Mouse (Mus musculus) WW6 (cell line): ENCODE measurements at regions not wholly inside any gene's neighbourhood (a gene's known extent, or its start where the extent isn't known, plus 50 kb on each side); places are given as distances from the start of the nearest gene placed in this dataset.

ENCODE experiments used
- DNase-seq: peaks from one replicate; pipeline ENCODE4 v3.0.0-alpha.2; 2013; ENCODE audit warnings: low read depth, low spot score

DNA sequence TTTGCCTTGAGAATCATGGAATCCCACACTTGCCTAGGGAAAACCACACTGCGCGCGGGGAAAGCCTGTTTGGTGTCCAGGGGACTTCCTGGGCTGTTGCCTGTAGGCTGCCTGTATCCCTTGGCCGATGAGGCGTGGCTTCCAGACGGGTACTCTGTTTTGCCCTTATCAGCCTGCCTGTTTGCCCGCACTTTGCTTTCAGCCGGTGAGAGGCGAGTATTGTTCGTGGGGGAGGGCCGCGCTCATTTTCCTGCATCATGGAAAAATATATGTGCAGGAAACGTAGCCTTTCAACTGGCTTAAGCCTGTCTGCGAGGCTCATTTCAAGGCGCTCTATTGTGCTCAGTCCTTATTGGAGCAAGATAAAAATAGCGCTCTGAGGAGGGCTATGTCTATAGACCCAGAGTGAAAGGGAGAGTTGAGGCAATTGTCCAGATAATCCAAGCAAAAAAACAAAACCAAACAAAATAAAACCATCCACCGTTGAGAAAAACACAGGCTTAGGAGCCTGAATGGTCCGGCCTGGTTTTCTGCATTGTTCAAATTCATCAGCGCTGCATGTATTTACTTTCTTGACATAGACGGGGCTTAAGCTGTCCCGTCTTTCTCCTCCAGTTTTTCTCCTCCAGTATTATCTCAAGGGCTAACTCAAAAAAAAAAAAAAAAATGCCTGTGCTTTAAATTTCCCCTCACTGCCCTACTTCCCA lies 67.9 kb downstream of the Klf5 start:
- DNase-seq = no peak

DNA sequence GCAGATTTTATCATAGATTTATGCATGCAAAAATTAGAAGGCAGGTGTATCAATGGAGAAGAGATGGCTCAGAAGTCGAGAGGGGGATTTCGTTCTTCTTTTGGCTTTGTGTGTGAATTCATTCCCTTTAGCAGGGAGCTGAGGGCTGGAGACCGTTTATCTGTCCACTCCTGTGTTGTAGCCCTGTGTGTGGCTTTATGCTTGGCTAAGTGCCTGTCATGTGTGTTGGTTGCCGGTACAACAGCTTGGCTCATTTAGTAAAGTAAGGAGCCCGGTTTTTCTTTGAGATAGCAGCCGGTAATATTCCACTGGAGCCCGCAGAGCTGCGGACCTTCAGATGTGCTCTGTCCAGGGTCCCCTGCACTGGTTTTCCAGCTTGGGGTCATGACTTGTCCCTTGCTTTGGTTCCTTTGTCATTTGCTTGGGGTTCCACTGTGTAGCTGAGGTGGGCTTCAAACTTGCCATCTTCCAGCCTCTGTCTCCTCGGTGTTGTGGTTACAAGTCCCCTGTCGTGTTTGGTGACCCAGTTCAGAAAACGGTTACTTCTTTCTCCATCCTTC lies 68.6 kb downstream of the Klf5 start:
- DNase-seq = no peak

DNA sequence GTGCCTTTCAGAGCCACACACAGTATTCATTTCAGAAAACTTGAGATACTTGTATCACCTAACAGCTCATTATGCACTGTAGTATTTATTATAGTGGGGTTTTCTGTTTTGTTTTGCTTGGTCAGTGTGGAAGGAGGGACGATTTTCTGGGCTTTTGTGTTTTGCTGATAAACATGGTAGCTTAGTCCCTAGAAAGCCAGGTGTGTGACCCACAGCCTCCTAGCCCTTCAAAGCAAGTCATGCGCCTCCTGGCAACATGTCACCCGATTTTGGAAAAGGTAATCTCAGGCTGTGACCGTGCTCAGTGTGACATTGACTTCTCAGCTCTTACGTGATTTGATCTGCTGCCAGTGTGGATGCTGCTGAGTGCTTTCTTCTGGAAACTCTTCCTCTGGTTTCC lies 70.9 kb downstream of the Klf5 start:
- DNase-seq = no peak

DNA sequence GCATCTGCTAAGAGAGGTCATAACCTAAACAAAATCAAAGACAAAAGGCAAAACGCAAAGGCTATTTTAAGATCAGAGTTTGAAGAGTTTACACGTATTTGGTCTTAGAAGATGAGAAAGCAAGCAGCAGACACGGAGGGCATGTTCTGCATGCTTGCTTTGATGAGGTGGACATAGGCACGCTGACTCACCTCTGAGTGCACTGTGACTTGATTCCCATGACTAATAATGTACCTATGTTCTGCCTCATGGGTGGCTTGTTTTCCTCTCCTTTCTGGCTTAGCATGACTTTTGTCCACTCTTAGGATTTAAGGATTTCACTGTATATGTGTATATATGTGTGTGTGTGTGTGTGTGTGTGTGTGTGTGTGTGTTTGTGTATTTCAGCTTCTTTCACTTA lies 75.2 kb downstream of the Klf5 start:
- no peak for DNase-seq

DNA sequence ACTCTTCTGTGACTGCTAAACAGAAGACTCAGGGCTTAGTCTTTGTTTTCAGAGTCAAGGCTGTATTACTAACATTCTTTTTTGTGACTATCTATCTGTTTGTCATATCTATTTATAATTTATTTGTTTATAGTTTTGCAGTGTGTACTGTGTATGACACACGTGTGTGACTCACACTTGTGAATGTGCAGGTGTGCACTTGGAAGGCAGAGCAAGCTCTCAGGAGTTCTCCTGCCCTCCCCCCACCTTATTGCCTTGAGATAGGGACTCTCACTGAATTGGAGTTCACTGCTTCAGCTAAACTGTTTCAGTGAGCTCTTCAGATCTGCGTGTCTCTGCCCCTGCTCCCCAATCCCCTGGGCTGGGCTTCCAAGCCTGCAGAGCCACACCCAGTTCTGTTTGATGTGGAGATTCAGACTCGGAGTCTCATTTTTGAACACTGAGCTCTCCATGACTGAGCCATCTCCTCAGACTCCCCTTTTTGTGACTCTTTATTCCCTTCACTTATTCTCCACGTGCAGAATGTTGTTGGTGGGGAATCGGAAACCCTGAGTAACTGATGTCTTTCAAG lies 76.6 kb downstream of the Klf5 start:
- DNase-seq = no peak

DNA sequence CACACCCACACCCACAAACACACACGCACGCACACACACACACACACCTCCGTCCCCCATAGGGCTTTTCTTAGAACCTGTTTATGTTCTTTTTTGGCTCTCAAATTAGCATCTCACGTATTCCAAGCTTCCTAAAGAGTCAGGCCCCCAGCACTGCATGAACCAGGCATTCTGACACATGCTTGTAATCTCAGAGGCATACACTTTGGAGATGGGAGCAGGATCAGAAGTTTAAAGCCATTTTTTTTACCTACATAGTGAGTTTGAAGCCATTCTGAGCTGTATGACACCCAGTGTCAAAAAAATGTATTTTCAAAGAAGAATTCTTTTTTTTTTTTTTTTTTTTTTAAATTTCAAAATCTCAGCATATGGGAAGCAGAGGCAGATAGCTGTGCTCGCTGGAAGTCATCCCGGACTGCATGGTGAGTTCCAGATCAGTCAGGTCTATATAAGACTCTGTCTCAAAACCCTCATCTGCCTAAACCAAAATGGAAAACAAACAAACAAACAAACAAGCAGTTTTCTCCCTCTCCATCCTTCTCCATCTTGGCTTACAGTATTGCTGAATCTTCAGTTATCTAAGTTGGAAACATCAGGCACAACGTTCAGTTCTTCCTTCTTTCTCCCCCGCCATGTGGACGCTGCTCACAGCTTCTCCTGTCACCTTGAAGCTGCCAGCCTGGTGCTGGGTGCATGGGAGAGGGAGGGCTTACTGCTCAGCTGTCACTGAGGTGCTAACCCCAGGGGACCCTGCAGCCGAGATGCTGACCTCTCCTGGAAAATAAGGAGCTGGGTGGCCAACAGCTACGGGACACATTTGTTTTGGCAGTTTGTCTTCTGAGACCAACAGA lies 78.4 kb downstream of the Klf5 start:
- no peak for DNase-seq

DNA sequence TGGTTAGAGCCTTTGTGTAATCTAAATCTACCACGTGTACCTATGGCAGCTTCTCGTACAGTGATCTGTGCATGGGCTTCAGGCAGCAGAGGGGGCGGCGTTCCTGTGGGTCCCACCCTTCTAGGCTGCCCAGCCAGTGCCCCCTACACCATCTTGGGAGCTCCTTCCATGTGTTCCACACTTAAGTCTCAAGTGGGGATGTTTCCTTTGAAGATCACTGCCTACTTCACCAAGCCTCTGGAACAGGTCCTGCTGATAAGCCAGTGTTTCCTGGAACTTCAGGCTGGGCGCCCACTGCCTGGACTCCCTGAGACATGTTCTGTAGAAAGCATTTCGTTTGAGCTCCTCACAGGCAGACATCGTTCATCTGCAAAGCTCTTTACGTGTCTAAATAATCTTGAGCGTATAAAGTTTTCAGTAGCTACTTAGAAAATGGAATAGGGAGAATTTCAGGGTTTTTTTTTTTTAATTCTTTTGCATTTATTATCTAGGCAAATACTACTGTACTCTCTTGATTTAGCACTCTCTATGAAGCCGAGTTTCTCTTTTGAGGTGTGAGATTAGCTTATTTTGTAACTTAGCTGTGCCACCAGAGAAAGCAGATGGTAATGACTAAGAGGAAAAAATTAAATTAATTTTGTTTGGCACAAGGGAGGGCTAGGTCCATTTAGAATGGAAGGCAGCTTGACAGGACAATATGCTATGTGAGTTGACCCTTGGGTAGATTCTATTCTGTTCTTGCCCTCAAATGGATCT lies 82.9 kb downstream of the Klf5 start:
- DNase-seq = no peak

DNA sequence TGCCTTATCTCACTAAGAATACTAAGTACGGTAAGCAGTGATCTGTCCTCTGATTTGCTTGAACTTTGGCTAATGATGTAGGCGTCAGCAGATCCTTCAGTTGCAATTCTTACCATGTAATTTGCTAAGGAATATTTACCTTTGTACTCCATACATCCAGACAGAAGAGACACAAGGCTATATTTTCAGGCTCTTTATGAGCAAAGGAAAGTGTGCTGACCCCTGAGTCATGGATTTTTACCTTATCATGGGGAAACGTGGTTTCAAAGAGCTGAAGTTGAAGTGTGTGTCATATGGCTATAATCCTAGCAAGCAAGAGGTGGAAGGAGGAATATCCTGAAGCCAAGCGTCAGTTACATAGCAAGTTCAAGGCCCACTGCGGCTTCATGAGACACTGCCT lies 83.6 kb downstream of the Klf5 start:
- DNase-seq = no peak

DNA sequence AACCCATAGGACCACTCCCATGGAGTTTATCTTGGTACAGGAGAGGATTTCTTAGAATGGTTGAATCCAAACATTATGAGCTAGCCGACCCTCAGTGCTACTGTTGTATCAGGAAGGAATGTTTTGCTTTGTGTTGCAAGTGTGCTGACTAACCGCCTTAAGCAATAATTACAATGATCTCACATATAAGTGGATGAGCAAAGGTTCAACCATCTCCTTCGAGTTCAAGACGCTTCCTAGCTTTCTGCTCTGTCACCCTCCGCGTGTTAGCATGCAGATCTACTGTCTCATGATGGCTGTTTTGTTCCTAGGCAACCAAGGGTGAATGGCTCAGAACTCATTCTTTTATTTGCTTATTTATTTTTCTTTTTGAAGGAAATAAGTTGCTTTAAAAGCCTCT lies 84.7 kb downstream of the Klf5 start:
- DNase-seq = no peak

DNA sequence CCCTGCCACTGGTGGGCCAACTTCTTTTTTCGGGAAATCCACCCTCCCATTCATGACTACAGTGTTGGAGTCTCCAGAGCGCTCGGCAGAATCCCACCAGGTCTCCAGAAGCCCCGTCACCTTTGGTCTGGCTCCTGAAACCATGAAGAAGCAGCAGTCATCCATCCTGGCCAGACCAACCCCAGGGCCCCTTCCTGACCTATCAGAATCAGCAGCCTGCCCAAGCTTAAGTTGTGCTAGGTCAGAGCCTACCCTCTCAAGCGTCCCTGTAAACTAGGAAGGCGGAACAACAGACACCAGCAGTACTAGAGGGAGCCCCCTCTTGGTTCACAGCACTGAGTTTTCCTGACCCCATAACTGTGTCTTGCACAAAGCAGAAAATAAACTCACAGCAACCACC lies 89.1 kb downstream of the Klf5 start:
- no peak for DNase-seq

DNA sequence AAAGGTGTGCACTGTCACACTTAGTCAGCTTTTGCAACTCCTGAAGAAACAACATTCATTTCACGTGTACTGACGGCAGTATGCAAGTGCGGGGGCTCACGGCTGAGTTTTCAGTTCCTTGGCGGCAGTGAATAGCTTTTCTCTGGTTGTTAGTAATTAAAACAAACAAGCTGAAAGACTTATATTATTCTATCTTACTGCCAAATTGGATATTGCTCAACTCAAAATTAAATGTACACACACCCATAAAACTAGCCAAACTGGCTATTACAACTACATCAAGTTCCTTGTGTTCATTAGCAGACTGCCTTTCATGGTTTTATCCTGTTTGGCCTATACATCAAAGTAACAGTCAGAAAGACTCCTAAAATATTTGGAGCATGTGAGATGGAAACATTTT lies 90.8 kb downstream of the Klf5 start:
- no peak for DNase-seq

DNA sequence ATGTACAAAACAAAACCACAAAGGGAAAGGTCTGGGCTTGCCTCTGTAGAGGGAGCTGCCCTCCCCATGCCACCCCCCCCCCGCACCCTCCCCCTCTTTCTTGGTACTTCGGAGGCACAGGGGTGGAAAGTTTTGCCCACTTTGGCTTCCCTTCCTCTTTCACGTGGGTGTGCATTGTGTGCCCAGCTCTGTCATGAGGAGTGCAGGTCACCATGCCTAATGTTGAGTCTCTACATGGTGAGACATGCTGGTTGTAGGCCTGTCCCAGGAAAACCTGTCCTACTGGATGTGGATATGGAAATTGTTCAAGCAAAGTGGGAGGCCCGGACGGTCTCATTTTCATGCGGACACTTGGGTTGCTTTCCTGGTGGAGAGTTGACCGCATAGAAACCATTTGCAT lies 93.2 kb downstream of the Klf5 start:
- no peak for DNase-seq

DNA sequence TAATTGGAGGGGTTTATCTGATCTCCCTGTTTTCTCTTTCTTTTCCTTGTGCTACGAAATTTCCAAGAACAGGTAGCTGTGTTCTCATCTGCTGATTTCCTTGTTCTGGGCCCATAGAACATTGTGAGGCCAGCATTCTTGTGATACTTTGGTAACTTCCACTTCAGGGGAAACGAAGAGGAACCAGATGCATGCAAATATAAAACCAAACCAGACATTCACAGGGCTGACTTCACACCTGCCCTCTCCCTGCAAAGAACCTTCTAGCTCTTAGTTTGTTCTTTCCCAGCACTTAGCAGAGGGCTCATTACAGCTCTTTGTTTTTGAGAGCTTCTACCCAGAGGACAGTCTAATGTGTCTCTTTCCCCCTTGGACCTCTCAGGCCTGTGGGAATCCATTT lies 94.3 kb downstream of the Klf5 start:
- DNase-seq = no peak

DNA sequence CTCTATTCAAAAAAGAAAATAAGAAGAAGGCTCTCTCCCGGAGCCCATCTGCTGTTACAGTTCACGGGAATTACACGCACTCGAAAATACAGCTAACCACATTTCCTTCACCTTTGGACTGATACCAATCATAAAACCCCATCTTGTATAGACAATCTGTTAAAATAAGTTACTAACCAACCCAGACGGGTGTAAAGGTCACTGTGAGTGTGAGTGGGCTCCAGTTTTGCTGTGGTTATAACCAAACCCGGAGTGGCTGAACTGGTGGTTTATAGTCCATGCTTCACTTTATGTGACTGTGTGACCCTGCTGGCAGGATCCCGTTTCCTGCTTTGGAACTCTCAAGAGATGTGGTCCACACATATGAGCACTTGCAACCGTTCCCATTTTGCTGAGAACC lies 95.1 kb downstream of the Klf5 start:
- no peak for DNase-seq

DNA sequence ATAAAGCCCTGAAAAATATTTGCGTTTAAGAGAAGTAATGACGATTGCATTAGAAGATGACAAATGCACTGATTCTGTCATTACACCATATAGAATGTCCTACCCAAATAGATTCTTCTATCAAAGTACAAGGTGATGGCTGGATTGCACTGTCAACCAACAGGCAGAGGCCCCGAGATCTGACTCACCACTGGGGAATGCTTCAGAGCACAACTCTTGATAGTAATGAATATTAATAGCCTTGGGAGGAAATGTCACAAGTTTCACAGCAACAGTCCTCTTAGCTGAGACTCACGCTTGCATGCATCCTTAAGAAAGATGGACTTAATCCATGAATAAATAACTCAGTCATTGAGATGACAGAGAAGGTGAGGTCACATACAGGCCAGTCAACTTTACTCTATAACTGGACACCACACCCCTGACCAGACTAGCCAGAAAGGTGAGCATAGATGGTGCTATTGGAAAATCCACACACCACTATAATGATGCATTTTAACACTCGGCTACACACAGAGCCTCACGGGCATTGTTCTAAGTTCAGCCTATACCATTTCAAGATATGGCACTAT lies 104.8 kb downstream of the Klf5 start:
- no peak for DNase-seq

DNA sequence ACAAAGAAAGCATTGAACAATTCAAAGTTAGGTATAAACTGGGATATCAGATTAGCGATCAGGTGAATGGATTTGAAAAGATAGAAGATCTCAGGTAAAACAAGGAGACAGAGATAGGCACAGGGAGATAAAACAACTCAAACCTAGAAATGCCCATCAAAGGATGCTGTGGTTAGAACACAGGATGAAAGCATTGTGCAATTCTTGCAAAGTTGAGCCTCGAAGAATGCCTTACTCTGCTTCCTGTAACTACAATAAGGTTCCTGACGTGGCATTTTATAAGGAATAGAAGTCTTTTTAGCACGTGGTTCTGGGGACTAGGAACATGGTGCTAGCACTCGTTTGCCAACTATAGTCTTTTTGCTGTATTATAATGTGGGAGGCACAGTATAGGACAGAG lies 106.7 kb downstream of the Klf5 start:
- no peak for DNase-seq

DNA sequence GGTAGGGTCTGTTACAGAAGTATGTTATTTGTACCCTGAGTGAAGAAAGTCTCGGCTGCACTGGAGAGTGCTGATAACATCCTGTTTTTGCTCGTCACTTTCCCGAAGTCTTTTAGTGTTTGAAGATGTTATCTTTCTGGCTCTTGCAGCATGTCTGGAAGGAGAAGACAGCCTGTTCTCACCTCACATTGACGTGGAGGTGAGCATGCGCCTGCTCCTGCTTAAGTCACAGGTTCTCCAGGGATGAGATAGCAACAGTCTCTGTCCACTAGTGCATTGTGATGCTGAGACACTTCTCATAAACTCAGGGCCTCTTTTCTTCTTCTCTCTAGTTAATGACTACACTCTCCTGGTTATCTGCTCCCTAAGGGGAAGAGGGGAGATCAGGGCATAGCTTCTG lies 113.3 kb downstream of the Klf5 start:
- DNase-seq = no peak

DNA sequence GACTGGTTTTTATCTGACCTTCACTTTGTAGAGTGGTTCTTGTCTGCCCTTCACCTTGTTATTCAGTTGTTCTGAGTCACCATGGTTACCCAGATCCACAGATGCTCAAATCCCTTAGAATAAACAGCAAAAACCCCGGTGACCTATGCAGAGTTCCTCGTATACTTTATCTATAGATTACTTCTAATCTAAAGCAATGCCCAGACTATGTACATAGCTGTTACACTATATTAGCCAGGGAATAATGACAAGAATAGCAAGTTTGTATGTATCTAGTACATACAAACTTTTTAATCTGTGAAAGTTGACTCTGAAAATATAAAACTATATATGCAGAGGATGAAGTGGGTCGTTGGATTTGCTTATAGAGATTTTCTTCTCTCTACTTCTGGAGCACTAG lies 117.7 kb downstream of the Klf5 start:
- no peak for DNase-seq

DNA sequence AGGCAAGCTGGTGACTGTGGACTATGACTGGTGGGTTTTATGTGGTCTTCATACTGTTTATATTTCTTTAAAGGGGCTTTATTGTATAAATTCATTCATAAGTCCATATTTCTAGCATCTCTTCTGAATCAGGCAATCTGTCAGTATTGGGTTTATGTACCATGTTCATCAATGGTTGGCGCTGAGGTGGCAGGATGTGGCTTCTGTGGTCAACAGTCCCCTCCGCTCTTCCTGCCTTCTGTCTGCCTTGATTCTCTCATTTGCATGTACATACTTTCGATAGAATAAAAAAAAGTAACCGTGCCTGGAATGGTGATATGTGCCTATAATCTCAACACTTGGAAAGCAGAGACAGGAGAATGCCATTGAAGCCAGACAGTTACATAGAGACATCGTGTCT lies 120.5 kb downstream of the Klf5 start:
- DNase-seq = no peak

DNA sequence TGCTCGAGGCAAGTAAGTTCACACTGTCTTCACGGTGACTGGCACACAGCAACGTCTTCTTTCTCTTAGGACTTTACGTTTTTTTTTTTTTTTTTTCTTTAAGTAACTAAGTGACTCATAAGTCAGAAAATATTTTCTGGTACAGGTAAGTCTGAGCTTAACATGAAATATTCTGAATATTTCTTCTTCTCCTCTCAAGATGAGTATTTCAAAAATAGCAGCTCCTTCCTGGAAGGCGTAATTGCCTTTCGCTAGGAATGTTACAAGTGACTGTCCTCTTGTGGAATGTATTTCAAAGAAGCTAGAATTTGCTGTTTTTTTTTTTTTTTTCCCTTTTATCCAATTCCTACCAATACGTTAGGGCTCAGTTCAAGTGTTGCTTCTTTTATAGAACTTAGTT lies 124.8 kb downstream of the Klf5 start:
- no peak for DNase-seq

DNA sequence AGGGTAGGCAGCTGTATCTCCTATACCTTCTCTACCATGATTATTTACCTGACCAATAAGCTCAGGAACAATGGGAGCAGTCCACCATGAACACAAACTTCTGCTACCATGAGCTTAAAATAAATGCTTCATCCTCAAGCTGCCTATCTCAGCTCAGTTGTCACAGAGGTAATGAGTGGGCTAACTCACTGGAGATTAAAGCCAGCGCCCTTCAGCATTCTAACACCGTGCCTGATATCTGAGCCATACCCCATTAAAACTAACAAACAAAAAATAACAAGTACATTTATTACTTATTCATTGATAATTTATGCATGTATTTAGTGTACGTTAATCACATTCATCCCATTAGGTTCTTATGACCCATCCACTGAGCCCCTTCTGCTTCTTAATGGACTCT lies 128.6 kb downstream of the Klf5 start:
- no peak for DNase-seq

DNA sequence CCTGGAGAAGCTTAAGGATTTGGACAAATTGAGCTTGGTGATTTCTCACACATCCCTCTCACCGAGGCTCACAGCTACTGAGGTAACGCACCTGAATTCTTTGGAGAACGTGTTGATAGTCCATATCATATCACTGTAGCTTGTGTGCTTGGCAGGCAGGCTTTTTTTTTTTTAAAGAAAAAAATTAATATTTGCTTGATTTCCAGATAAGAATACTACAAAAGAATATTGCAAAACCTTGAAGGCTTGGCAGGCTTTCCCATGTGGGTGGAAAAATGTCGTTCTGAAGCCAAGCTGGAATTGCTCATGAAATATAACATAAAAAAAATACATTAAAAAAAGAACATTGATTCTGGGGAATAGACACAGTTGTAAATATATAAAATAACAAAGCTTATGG lies 131.8 kb downstream of the Klf5 start:
- DNase-seq = no peak
